Mouse (Mus musculus): Measurements from ENCODE around the gene Acer2. TPM values are rescaled to one million over a fixed set of nuclear protein-coding genes. Genes with fewer than 3 reads are reported as not detected.

Acer2 gene
- polyA plus RNA-seq, 1 experiment from 2014 or later: 11.4 TPM

GRCm38 (mm10) chr4:86884945-86885344, 10.7 kb downstream of the Acer2 start:
- Histone ChIP-seq H3K4me2 (ENCODE audit: low read depth, low read length) (no peak overlapping the region), H3K36me3 (replicated peaks; ENCODE audit: insufficient read depth, low read length) (no peaks in the 10 kb centered on the region), H3K9ac (replicated peaks) (no peak overlapping the region), H3K4me3 (ENCODE audit: low read depth, low read length) (no peak overlapping the region), H3K9me3 (ENCODE audit: low read length) (no peaks in the 10 kb centered on the region), H3K4me1 (ENCODE audit: insufficient read depth) (peaks cover 15% of the 10 kb centered on the region), H3K27me3 (ENCODE audit: insufficient read depth, low read length) (no peaks in the 10 kb centered on the region), H3K27ac (ENCODE audit: low read depth) (no peak overlapping the region)
- TF ChIP-seq EP300 (IDR thresholded peaks at IDR 0.05; ENCODE audit: low read depth) (no peak), CTCF (IDR thresholded peaks at IDR 0.05; ENCODE audit: low read depth) (peak; percentile 67)
- WGBS (ENCODE audit: insufficient replicate concordance): 45% methylated on average over 4 of the region's 4 CpGs
- peak; percentile 58 for DNase-seq
- ATAC-seq: no peak

- TF ChIP-seq EP300 (IDR thresholded peaks at IDR 0.05; ENCODE audit: low read depth) (no peak), CTCF (IDR thresholded peaks at IDR 0.05; ENCODE audit: low read depth) (no peak)
- Histone ChIP-seq H3K36me3 (replicated peaks; ENCODE audit: insufficient read depth, low read length) (no peaks in the 10 kb centered on the region), H3K4me2 (ENCODE audit: low read depth, low read length) (peak overlapping the region; percentile 68), H3K4me3 (ENCODE audit: low read depth, low read length) (peak overlapping the region; percentile 37), H3K9me3 (ENCODE audit: low read length) (no peaks in the 10 kb centered on the region), H3K27me3 (ENCODE audit: insufficient read depth, low read length) (no peaks in the 10 kb centered on the region), H3K9ac (replicated peaks) (peak overlapping the region; percentile 52; the same call in 1 of the 2 replicates), H3K27ac (ENCODE audit: low read depth) (peak overlapping the region; percentile 64), H3K4me1 (ENCODE audit: insufficient read depth) (peaks cover 15% of the 10 kb centered on the region)
- 18% methylated on average over 12 of the region's 12 CpGs for WGBS (ENCODE audit: insufficient replicate concordance)
- DNase-seq (peak; percentile 62), ATAC-seq (peak; percentile 68)
Observed at GRCm38 (mm10) chr4:86885790-86886159, 11.6 kb downstream of the Acer2 start.

- TF ChIP-seq EP300 (IDR thresholded peaks at IDR 0.05; ENCODE audit: low read depth): peak; percentile 49
- no peak for TF ChIP-seq CTCF (IDR thresholded peaks at IDR 0.05; ENCODE audit: low read depth)
- Histone ChIP-seq H3K9me3 (ENCODE audit: low read length) (no peaks in the 10 kb centered on the region), H3K27me3 (ENCODE audit: insufficient read depth, low read length) (no peaks in the 10 kb centered on the region), H3K9ac (replicated peaks) (peak overlapping the region; percentile 52), H3K4me1 (ENCODE audit: insufficient read depth) (peaks cover 15% of the 10 kb centered on the region), H3K27ac (ENCODE audit: low read depth) (peak overlapping the region; percentile 64), H3K4me3 (ENCODE audit: low read depth, low read length) (peak overlapping the region; percentile 37), H3K4me2 (ENCODE audit: low read depth, low read length) (peak overlapping the region; percentile 68), H3K36me3 (replicated peaks; ENCODE audit: insufficient read depth, low read length) (no peaks in the 10 kb centered on the region)
- DNase-seq: peak; percentile 64
- ATAC-seq: peak; percentile 74
- WGBS (ENCODE audit: insufficient replicate concordance): 6% methylated on average over 18 of the region's 18 CpGs
Observed at GRCm38 (mm10) chr4:86886160-86886878, 12.1 kb downstream of the Acer2 start.

GRCm38 (mm10) chr4:86887879-86888278, 13.7 kb downstream of the Acer2 start:
- DNase-seq (no peak), ATAC-seq (no peak)
- H3K9ac ChIP-seq (replicated peaks): no peak overlapping the region
- no peak for TF ChIP-seq EP300 (IDR thresholded peaks at IDR 0.05; ENCODE audit: low read depth)
- TF ChIP-seq CTCF (IDR thresholded peaks at IDR 0.05; ENCODE audit: low read depth): peak; percentile 61
- no peak overlapping the region for H3K4me2 ChIP-seq (ENCODE audit: low read depth, low read length)
- no peaks in the 10 kb centered on the region for H3K36me3 ChIP-seq (replicated peaks; ENCODE audit: insufficient read depth, low read length)
- no peak overlapping the region for H3K4me3 ChIP-seq (ENCODE audit: low read depth, low read length)
- H3K4me1 ChIP-seq (ENCODE audit: insufficient read depth): peaks cover 15% of the 10 kb centered on the region
- no peak overlapping the region for H3K27ac ChIP-seq (ENCODE audit: low read depth)
- no peaks in the 10 kb centered on the region for H3K27me3 ChIP-seq (ENCODE audit: insufficient read depth, low read length)
- no peaks in the 10 kb centered on the region for H3K9me3 ChIP-seq (ENCODE audit: low read length)
- 74% methylated on average over 5 of the region's 5 CpGs for WGBS (ENCODE audit: insufficient replicate concordance)

GRCm38 (mm10) chr4:86897411-86897810, 23.2 kb downstream of the Acer2 start:
- TF ChIP-seq EP300 (IDR thresholded peaks at IDR 0.05; ENCODE audit: low read depth): peak; percentile 65; the same call in 1 of the 2 replicates
- no peak for TF ChIP-seq CTCF (IDR thresholded peaks at IDR 0.05; ENCODE audit: low read depth)
- Histone ChIP-seq H3K36me3 (replicated peaks; ENCODE audit: insufficient read depth, low read length) (no peaks in the 10 kb centered on the region), H3K9ac (replicated peaks) (no peak overlapping the region), H3K4me1 (ENCODE audit: insufficient read depth) (peaks cover 2% of the 10 kb centered on the region), H3K9me3 (ENCODE audit: low read length) (no peaks in the 10 kb centered on the region), H3K27me3 (ENCODE audit: insufficient read depth, low read length) (no peaks in the 10 kb centered on the region), H3K27ac (ENCODE audit: low read depth) (peak overlapping the region; percentile 84), H3K4me3 (ENCODE audit: low read depth, low read length) (no peak overlapping the region), H3K4me2 (ENCODE audit: low read depth, low read length) (no peak overlapping the region)
- ATAC-seq (peak; percentile 94), DNase-seq (peak; percentile 60)
- WGBS (ENCODE audit: insufficient replicate concordance): 40% methylated on average over 7 of the region's 7 CpGs

- H3K4me1 ChIP-seq (ENCODE audit: insufficient read depth): peaks cover 2% of the 10 kb centered on the region
- TF ChIP-seq CTCF (IDR thresholded peaks at IDR 0.05; ENCODE audit: low read depth) (no peak), EP300 (IDR thresholded peaks at IDR 0.05; ENCODE audit: low read depth) (peak; percentile 76)
- H3K27ac ChIP-seq (ENCODE audit: low read depth): peak overlapping the region; percentile 77
- DNase-seq: peak; percentile 39
- H3K9me3 ChIP-seq (ENCODE audit: low read length): no peaks in the 10 kb centered on the region
- no peaks in the 10 kb centered on the region for H3K27me3 ChIP-seq (ENCODE audit: insufficient read depth, low read length)
- WGBS (ENCODE audit: insufficient replicate concordance): 34% methylated on average over 14 of the region's 14 CpGs
- H3K36me3 ChIP-seq (replicated peaks; ENCODE audit: insufficient read depth, low read length): no peaks in the 10 kb centered on the region
- no peak overlapping the region for H3K4me2 ChIP-seq (ENCODE audit: low read depth, low read length)
- no peak overlapping the region for H3K4me3 ChIP-seq (ENCODE audit: low read depth, low read length)
- ATAC-seq: peak; percentile 56
- no peak overlapping the region for H3K9ac ChIP-seq (replicated peaks)
Observed at GRCm38 (mm10) chr4:86898791-86899474, 24.7 kb downstream of the Acer2 start.

All from liver, postnatal 0 days (tissue).